Comparison of ENCODE assay signal across 1 mouse cellular context in the genomic region with DNA sequence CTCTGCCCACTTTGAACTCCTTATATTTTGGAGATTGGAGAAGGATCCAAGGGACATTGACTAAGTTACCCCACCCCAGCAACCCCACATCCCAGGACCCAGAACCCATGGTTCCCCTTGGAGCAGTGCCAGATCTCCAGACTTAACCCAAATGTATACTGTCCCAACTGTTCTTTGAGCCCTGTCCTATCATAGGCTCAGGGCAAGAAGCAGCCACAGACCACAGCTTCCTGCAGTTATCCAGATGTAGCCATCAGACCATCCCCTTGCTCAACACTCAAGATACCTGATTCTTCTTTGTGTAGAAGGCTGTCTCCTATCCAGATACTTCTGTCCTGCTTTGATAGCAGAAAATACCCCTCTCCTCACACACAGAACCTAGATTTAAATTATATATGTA.
TF ChIP-seq lines count a peak whose summit lies in the region.

No protein-coding gene starts in this region.

TF ChIP-seq in MEL, 35 proteins besides CTCF, POLR2A, EP300 and RAD21 (continued from another document):
- TF ChIP-seq USF2 (IDR thresholded peaks at IDR 0.05; ENCODE audit: borderline replicate concordance in 1 of 2, insufficient read depth in 1 of 2, low read depth in 1 of 2, low read length in 2 of 2) = no peak
- no peak for TF ChIP-seq CHD1 (IDR thresholded peaks at IDR 0.05; ENCODE audit: low read depth, low read length)
- no peak for TF ChIP-seq BHLHE40 (IDR thresholded peaks at IDR 0.05; ENCODE audit: borderline replicate concordance, low read depth, low read length)
- peak; percentile 64 for TF ChIP-seq MYB (IDR thresholded peaks at IDR 0.05; ENCODE audit: low read depth, low read length)
- TF ChIP-seq HCFC1 (IDR thresholded peaks at IDR 0.05; ENCODE audit: low read depth, low read length) = no peak
- peak; percentile 51 for TF ChIP-seq RCOR1 (IDR thresholded peaks at IDR 0.05; ENCODE audit: low read depth, low read length)
- TF ChIP-seq USF1 (IDR thresholded peaks at IDR 0.05; ENCODE audit: low read depth, low read length) = no peak
- no peak for TF ChIP-seq MYC (IDR thresholded peaks at IDR 0.05; ENCODE audit: low read depth, low read length)
- peak; percentile 56; the same call in 1 of the 2 replicates for TF ChIP-seq GATA1 (IDR thresholded peaks at IDR 0.05; ENCODE audit: low read depth, low read length)
